Mouse (Mus musculus) kidney, postnatal 0 days (tissue): ENCODE measurements around the gene AI661453. TPM values are rescaled to one million over a fixed set of nuclear protein-coding genes. Genes with fewer than 3 reads are reported as not detected.

Source experiments
- ATAC-seq: fragments of 200-750 bp; cut with Nextera tagmentation; replicated peaks from 2 replicates; pipeline ENCODE4 v1.8.0; 2017; ENCODE audit warnings: low read depth, moderate number of reproducible peaks, moderate TSS enrichment, moderate library complexity; ENCODE audit not compliant: low FRiP score
- DNase-seq: peaks from one replicate; pipeline ENCODE4 v3.0.0-alpha.2; 2016; ENCODE audit warnings: low spot score
- H3K27ac ChIP-seq: fragments of 300-500 bp; sonication (generic); 2 replicates; pipeline ENCODE4 v1.5.1; 2014; ENCODE audit warnings: mild to moderate bottlenecking
- H3K27me3 ChIP-seq: fragments of 300-500 bp; sonication (generic); 2 replicates; pipeline ENCODE4 v1.6.1; 2014; ENCODE audit warnings: low read length, mixed read lengths; ENCODE audit not compliant: insufficient read depth
- H3K36me3 ChIP-seq: fragments of 300-500 bp; sonication (generic); 2 replicates; pipeline ENCODE4 v1.6.1; 2014; ENCODE audit warnings: low read length, mixed read lengths; ENCODE audit not compliant: insufficient read depth
- H3K4me1 ChIP-seq: fragments of 300-500 bp; sonication (generic); replicated peaks from 2 replicates; pipeline ENCODE4 v1.6.1; 2014; ENCODE audit warnings: antibody characterized with exemption, low read length, mixed read lengths; ENCODE audit not compliant: insufficient read depth
- H3K4me2 ChIP-seq: fragments of 300-500 bp; sonication (generic); 2 replicates; pipeline ENCODE4 v1.6.1; 2014; ENCODE audit warnings: mild to moderate bottlenecking, low read length, moderate library complexity, mixed read lengths
- H3K4me3 ChIP-seq: fragments of 300-500 bp; sonication (generic); replicated peaks from 2 replicates; pipeline ENCODE4 v1.5.1; 2014; ENCODE audit warnings: low read depth, low read length
- H3K9ac ChIP-seq: fragments of 300-500 bp; sonication (generic); 2 replicates; pipeline ENCODE4 v1.6.1; 2014; ENCODE audit warnings: low read depth, low read length
- H3K9me3 ChIP-seq: fragments of 300-500 bp; sonication (generic); replicated peaks from 2 replicates; pipeline ENCODE4 v1.6.1; 2016; ENCODE audit warnings: low read length, inconsistent platforms, mixed read lengths
- CTCF ChIP-seq: IDR thresholded peaks from 2 replicates; pipeline ENCODE4 v1.5.1; 2016; ENCODE audit warnings: antibody characterized with exemption, low read depth, mild to moderate bottlenecking, moderate library complexity
- WGBS: fragments of 180-500 bp; shearing (Covaris S2); extraction: QIAGEN DNeasy Blood & Tissue Kit; methylation state at CpG from one replicate; pipeline ENCODE4 v1.1.7; 2014; 5-methylcytosine and 5-hydroxymethylcytosine counted together
- polyA plus RNA-seq: library from polyadenylated mRNA; unstranded; fragments of >200 nt; fragmentation: Nextera tagmentation; extraction: Ambion mirVana; gene quantifications from 2 replicates; pipeline ENCODE4 v1.2.1, GENCODE M21; 2015

The AI661453 gene
- polyA plus RNA-seq, 1 experiment from 2014 or later, result 2.4 TPM

GRCm38 (mm10) chr17:47474250-47474649 is 37.8 kb downstream of the AI661453 start:
- H3K36me3 ChIP-seq, result no peaks in the 10 kb centered on the region
- no peak overlapping the region for H3K4me3 ChIP-seq
- no peaks in the 10 kb centered on the region for H3K27me3 ChIP-seq
- H3K9me3 ChIP-seq, result no peaks in the 10 kb centered on the region
- H3K4me2 ChIP-seq, result no peak overlapping the region
- 84% methylated on average over 4 of the region's 4 CpGs for WGBS
- no peak overlapping the region for H3K9ac ChIP-seq
- H3K4me1 ChIP-seq, result no peaks in the 10 kb centered on the region; the same call in 1 of the 2 replicates
- no peak for TF ChIP-seq CTCF
- ATAC-seq (no peak), DNase-seq (no peak)
- H3K27ac ChIP-seq, result no peak overlapping the region

DNA sequence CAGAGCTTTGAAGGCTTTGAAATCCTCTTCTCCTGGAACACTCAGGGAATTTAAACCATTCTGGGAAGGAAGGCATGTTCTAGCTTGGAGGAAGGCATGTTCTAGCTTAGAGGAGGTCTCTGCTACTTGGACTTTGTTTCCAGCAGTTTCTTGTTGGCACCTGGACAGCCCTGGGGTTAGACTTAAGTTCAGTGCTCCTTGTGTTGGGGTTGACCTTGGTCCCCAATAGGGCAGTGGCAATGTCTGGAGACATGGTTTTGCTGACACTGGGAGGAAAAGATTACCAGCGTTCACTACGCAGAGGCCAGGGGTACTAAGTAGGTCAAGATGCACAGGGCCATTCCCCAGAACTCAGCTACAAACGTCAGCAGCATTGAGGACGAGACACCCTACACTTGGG is 38.8 kb downstream of the AI661453 start:
- TF ChIP-seq CTCF, result no peak
- WGBS, result 89% methylated on average over 4 of the region's 4 CpGs

GRCm38 (mm10) chr17:47475714-47476113 is 39.3 kb downstream of the AI661453 start:
- H3K9ac ChIP-seq, result no peak overlapping the region
- peak; percentile 63 for TF ChIP-seq CTCF
- no peak for ATAC-seq
- H3K27me3 ChIP-seq, result no peaks in the 10 kb centered on the region
- no peak overlapping the region for H3K27ac ChIP-seq
- no peak overlapping the region for H3K4me3 ChIP-seq
- H3K9me3 ChIP-seq, result no peaks in the 10 kb centered on the region
- 51% methylated on average over 3 of the region's 3 CpGs for WGBS
- no peak for DNase-seq
- no peaks in the 10 kb centered on the region; the same call in 1 of the 2 replicates for H3K4me1 ChIP-seq
- no peak overlapping the region for H3K4me2 ChIP-seq
- no peaks in the 10 kb centered on the region for H3K36me3 ChIP-seq

More for the DNA sequence above, 38.8 kb downstream of the AI661453 start:
- Histone ChIP-seq H3K4me3 (no peak overlapping the region), H3K4me2 (no peak overlapping the region), H3K9ac (no peak overlapping the region), H3K27me3 (no peaks in the 10 kb centered on the region), H3K9me3 (no peaks in the 10 kb centered on the region), H3K27ac (no peak overlapping the region), H3K36me3 (no peaks in the 10 kb centered on the region), H3K4me1 (no peaks in the 10 kb centered on the region; the same call in 1 of the 2 replicates)
- ATAC-seq (no peak), DNase-seq (no peak)

- 55% methylated on average over 3 of the region's 3 CpGs for WGBS
- Histone ChIP-seq H3K4me1 (0 out of 2 replicates have a peak, but pooled peaks cover 5% of the 10 kb centered on the region), H3K27ac (no peak overlapping the region), H3K36me3 (no peaks in the 10 kb centered on the region), H3K27me3 (no peaks in the 10 kb centered on the region), H3K9me3 (no peaks in the 10 kb centered on the region), H3K4me3 (no peak overlapping the region), H3K4me2 (no peak overlapping the region), H3K9ac (no peak overlapping the region)
- ATAC-seq (no peak), DNase-seq (no peak)
- TF ChIP-seq CTCF, result no peak
Observed at GRCm38 (mm10) chr17:47479887-47480286, 43.5 kb downstream of the AI661453 start.

DNA sequence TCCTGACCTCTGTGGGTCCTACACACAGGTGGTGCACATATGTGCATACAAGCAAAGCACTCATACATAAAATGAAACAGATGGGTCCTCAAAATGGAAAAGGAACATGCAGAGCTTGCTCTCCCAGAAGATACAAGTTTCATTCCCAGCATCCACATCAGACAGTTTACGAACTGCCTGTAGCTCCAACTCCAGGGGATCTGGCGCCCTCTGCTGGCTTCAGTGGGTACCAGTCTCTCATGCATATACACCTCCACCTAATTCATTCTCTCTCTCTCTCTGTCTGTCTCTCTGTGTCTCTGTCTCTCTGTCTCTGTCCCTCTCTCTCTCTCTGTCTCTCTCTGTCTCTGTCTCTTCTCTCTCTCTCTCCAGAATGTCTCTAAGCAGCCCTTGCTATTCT is 46.0 kb downstream of the AI661453 start:
- Histone ChIP-seq H3K27me3 (no peaks in the 10 kb centered on the region), H3K4me1 (0 out of 2 replicates have a peak, but pooled peaks cover 8% of the 10 kb centered on the region), H3K9ac (no peak overlapping the region), H3K27ac (no peak overlapping the region), H3K4me2 (no peak overlapping the region), H3K4me3 (no peak overlapping the region), H3K36me3 (no peaks in the 10 kb centered on the region), H3K9me3 (no peaks in the 10 kb centered on the region)
- WGBS, result 51% methylated on average over 2 of the region's 2 CpGs
- peak; percentile 92 for TF ChIP-seq CTCF
- DNase-seq (peak; percentile 76), ATAC-seq (no peak)

GRCm38 (mm10) chr17:47484241-47484921 is 48.0 kb downstream of the AI661453 start:
- no peaks in the 10 kb centered on the region for H3K9me3 ChIP-seq
- H3K36me3 ChIP-seq, result peaks cover 3% of the 10 kb centered on the region
- 0 out of 2 replicates have a peak, but pooled peaks have one; percentile 1 for TF ChIP-seq CTCF
- H3K27me3 ChIP-seq, result no peaks in the 10 kb centered on the region
- H3K27ac ChIP-seq, result peak overlapping the region; percentile 82
- WGBS, result 24% methylated on average over 1 of the region's 1 CpGs
- DNase-seq, result peak; percentile 80
- H3K4me3 ChIP-seq, result no peak overlapping the region
- no peak overlapping the region for H3K4me2 ChIP-seq
- H3K4me1 ChIP-seq, result 0 out of 2 replicates have a peak, but pooled peaks cover 8% of the 10 kb centered on the region
- H3K9ac ChIP-seq, result no peak overlapping the region
- peak; percentile 77 for ATAC-seq

DNA sequence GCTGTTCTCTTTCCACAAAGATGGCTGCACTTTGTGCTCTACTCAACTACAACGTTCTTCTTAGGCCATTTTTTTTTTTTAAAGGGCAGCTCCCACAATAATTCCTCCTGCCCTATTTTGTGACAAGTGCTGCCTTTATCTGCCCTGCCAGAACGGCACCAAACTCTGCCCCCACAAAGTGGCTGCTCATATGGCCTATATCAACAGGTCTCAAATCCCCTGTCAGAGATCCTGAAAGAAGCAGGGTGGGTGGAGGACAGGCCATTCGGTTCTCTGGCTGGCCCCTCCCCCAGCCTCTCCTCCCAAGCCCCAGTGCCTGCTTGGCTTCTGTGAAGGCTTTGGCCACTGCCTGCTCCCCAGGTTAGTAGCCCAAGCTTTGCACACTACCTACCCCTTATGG is 48.6 kb downstream of the AI661453 start:
- Histone ChIP-seq H3K9ac (no peak overlapping the region), H3K36me3 (peaks cover 10% of the 10 kb centered on the region), H3K4me1 (0 out of 2 replicates have a peak, but pooled peaks cover 8% of the 10 kb centered on the region), H3K27me3 (no peaks in the 10 kb centered on the region), H3K4me2 (no peak overlapping the region), H3K27ac (peak overlapping the region; percentile 82), H3K9me3 (no peaks in the 10 kb centered on the region), H3K4me3 (no peak overlapping the region)
- DNase-seq (peak; percentile 63), ATAC-seq (no peak)
- no peak for TF ChIP-seq CTCF
- 4% methylated on average over 3 of the region's 3 CpGs for WGBS
